Mouse (Mus musculus): Measurements from ENCODE around the gene Arel1. TPM values are rescaled to one million over a fixed set of nuclear protein-coding genes. Genes with fewer than 3 reads are reported as not detected.
A peak's percentile ranks its signal among the peaks of the same experiment; 100 is the strongest.

Arel1 gene
- polyA plus RNA-seq (2015; fragmentation: Nextera tagmentation; extraction: Ambion mirVana): 34.9 and 35.5 TPM in 2 replicates

DNA sequence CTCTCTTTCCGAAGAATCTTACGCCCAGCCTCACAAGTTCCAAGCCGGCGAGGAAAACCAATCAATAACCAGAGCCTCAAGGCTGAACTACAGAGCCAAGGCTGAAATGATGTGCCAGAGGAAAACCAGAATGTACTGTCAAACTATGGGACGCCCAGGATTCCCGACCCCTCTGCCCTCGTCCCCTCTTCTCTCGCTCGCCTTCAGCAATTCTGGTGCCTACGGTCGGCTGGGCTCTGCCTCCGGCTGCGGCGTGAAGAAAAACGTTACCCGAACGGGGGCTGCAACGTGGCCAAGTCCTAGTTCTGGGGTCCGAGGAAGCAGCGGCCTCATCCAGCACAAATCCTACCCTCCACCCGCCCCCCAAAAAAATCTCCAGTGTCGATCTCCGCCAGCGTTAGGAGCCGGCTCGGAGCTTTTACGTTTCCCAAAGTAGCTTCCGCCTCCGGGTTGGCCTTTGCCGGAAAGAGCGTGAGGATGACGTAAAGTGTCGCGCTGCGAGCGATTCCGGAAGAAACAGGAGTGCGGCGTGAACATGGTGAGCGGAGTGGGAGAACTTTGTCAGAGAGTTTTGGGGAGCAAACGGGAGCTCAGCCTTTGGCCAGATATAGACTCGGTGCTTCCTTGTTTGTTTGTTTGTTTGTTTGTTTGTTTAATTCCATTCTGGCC, at the start of gene Arel1, which contains the start of gene Fcf1:
TSS of gene Arel1 (minus strand) at position 473 of the 669 bp plus-strand sequence.
TSS of gene Fcf1 (plus strand) at position 470 of the 669 bp plus-strand sequence.
- H3K36me3 ChIP-seq: peaks cover 27% of the 10 kb centered on the region
- H3K4me1 ChIP-seq: peaks cover 26% of the 10 kb centered on the region
- peak; percentile 80 for ATAC-seq (replicated peaks)
- peak within 1 kb of the TSS; percentile 73 for H3K4me3 ChIP-seq
- peak within 1 kb of the TSS; percentile 86 for H3K4me2 ChIP-seq (replicated peaks)
- H3K27me3 ChIP-seq: no peaks in the 10 kb centered on the region
- WGBS: 1% methylated on average over 42 of the region's 42 CpGs
- 0 out of 2 replicates have a peak within 1 kb of the TSS, but pooled peaks have one; percentile 60 for H3K27ac ChIP-seq (replicated peaks)
- no peaks in the 10 kb centered on the region for H3K9me3 ChIP-seq
- H3K9ac ChIP-seq (replicated peaks): peak within 1 kb of the TSS; percentile 73

DNA sequence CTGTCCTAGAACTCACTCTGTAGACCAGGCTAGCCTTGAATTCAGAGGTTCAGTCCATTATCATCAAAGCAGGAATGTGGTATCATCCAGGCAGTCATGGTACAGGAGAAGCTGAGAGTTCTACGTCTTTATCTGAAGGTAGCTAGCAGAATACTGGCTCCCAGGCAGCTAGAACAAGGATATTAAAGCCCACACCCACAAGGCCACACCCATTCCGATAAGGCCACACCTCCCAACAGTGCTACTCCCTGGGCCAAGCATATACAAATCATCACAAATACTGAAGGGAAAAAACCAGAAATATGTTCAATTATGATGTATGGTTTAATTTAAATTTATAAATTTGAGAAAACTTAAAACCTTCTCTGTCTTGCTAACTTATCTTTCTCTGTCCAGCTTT, 41.5 kb upstream of the Arel1 start:
- Histone ChIP-seq H3K4me1 (no peaks in the 10 kb centered on the region), H3K9ac (replicated peaks) (no peak overlapping the region), H3K4me3 (no peak overlapping the region), H3K27me3 (no peaks in the 10 kb centered on the region), H3K4me2 (replicated peaks) (no peak overlapping the region), H3K9me3 (no peaks in the 10 kb centered on the region), H3K27ac (replicated peaks) (no peak overlapping the region), H3K36me3 (peaks cover 31% of the 10 kb centered on the region)
- 97% methylated on average over 2 of the region's 2 CpGs for WGBS
- no peak for ATAC-seq (replicated peaks)

DNA sequence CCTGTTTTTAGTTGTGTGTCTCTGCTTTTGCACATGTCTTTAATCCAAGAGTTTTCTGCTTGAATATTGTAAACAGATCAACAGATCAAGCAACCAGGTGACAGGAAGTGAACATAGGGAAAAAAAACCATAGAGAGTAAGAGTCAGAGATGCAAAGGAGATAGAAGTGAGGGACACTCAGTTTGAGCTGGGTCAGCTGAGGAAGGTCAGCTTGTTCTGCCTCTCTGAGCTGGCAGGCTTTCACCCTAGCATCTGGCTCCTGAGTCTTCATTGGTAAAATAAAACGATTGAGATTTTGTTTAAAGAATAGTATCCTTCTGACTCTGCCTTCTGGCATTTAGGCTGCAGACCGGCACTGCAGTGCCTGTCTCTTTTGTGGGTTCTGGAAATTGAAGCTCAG, 39.8 kb upstream of the Arel1 start:
- Histone ChIP-seq H3K27ac (replicated peaks) (no peak overlapping the region), H3K4me1 (no peaks in the 10 kb centered on the region), H3K9ac (replicated peaks) (no peak overlapping the region), H3K27me3 (no peaks in the 10 kb centered on the region), H3K4me3 (no peak overlapping the region), H3K9me3 (no peaks in the 10 kb centered on the region), H3K36me3 (peaks cover 23% of the 10 kb centered on the region), H3K4me2 (replicated peaks) (no peak overlapping the region)
- ATAC-seq (replicated peaks): no peak
- 86% methylated on average over 2 of the region's 2 CpGs for WGBS

DNA sequence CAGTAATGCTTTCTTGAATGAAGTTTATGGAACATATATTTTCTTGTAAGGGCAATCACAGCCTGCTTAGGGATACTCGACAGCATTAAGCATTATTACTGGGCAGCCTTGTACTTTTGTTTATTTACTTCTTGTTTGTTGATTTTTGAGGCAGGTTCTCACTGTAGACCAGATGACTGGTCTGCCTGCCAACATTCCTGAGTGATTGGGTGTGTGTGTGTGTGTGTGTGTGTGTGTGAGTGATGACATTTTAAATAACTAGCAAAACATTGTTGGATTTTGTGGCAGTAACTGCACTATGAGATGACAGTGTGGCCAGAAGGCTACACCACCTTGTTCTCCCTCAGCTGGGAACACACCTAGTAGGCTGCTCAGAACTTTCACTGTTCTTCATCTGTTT, 39.1 kb upstream of the Arel1 start:
- Histone ChIP-seq H3K36me3 (peaks cover 16% of the 10 kb centered on the region), H3K9ac (replicated peaks) (no peak overlapping the region), H3K4me1 (no peaks in the 10 kb centered on the region), H3K4me3 (no peak overlapping the region), H3K9me3 (no peaks in the 10 kb centered on the region), H3K27me3 (no peaks in the 10 kb centered on the region), H3K27ac (replicated peaks) (no peak overlapping the region), H3K4me2 (replicated peaks) (no peak overlapping the region)
- WGBS: 95% methylated on average over 1 of the region's 1 CpGs
- ATAC-seq (replicated peaks): no peak

DNA sequence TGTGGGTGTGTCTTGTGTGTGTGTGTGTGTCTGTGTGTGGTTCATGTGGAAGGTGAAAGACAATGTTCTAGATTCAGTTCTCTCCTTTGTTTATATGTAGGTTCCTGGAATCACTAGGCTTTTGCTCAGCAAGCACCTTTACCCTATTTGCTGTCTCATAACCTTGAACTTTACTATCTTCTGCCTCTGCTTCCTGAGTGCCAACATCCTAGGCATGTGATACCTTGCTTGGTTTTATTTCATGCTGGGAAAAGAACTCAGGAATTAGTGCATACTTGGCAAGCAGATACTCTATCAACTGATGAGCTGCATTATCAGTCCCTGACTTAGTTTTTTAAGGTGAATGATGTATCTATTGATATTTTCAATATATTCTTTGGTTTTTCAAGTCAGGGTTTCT, 36.3 kb upstream of the Arel1 start:
- Histone ChIP-seq H3K4me2 (replicated peaks) (no peak overlapping the region), H3K4me1 (no peaks in the 10 kb centered on the region), H3K4me3 (no peak overlapping the region), H3K27ac (replicated peaks) (no peak overlapping the region), H3K36me3 (no peaks in the 10 kb centered on the region), H3K9ac (replicated peaks) (no peak overlapping the region), H3K9me3 (no peaks in the 10 kb centered on the region), H3K27me3 (no peaks in the 10 kb centered on the region)
- ATAC-seq (replicated peaks): no peak

DNA sequence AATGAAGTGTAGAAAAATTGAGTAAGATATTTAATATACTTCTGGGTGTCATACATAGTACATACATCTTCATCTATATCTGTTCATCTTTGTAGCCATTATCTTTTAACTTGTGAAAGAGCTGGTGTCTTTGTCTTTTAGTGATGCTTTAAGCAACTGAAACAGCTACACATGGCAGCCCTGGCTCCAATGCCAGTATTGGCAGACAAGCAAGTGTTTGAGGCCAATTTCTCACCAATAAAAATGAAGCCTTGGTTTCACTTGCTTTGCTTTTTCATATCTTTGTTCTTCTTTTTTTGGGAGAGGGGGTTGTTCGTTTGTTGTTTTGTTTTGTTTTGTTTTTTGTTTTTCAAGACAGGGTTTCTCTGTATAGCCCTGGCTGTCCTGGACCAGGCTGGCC, 35.5 kb upstream of the Arel1 start:
- Histone ChIP-seq H3K4me1 (no peaks in the 10 kb centered on the region), H3K36me3 (no peaks in the 10 kb centered on the region), H3K9ac (replicated peaks) (no peak overlapping the region), H3K9me3 (no peaks in the 10 kb centered on the region), H3K4me3 (no peak overlapping the region), H3K27ac (replicated peaks) (no peak overlapping the region), H3K27me3 (no peaks in the 10 kb centered on the region), H3K4me2 (replicated peaks) (no peak overlapping the region)
- no peak for ATAC-seq (replicated peaks)
- 77% methylated on average over 1 of the region's 1 CpGs for WGBS

DNA sequence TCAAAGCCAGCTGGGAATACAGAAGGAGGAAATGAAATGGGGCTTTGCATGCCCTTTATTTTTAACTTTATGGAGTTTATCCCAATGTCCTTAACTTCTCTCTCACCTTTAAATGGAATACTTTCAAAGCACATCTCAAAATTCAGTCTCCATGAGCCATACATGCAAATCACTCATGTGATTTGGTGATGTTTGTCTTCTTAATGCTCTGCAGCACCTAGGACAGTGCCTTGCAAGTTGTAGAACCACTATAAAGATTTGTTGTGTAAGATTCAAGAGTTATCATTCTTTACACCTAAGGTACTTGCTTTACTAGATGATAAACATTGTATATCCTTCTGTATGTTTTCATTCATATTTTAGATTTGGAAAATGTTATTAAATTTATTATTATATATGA, 28.4 kb upstream of the Arel1 start:
- H3K36me3 ChIP-seq: no peaks in the 10 kb centered on the region
- H3K4me3 ChIP-seq: peak overlapping the region; percentile 98
- H3K9me3 ChIP-seq: no peaks in the 10 kb centered on the region
- H3K27ac ChIP-seq (replicated peaks): no peak overlapping the region
- ATAC-seq (replicated peaks): no peak
- H3K27me3 ChIP-seq: no peaks in the 10 kb centered on the region
- H3K4me1 ChIP-seq: peaks cover 28% of the 10 kb centered on the region
- peak overlapping the region; percentile 99; the same call in 1 of the 2 replicates for H3K9ac ChIP-seq (replicated peaks)
- H3K4me2 ChIP-seq (replicated peaks): peak overlapping the region; percentile 89

DNA sequence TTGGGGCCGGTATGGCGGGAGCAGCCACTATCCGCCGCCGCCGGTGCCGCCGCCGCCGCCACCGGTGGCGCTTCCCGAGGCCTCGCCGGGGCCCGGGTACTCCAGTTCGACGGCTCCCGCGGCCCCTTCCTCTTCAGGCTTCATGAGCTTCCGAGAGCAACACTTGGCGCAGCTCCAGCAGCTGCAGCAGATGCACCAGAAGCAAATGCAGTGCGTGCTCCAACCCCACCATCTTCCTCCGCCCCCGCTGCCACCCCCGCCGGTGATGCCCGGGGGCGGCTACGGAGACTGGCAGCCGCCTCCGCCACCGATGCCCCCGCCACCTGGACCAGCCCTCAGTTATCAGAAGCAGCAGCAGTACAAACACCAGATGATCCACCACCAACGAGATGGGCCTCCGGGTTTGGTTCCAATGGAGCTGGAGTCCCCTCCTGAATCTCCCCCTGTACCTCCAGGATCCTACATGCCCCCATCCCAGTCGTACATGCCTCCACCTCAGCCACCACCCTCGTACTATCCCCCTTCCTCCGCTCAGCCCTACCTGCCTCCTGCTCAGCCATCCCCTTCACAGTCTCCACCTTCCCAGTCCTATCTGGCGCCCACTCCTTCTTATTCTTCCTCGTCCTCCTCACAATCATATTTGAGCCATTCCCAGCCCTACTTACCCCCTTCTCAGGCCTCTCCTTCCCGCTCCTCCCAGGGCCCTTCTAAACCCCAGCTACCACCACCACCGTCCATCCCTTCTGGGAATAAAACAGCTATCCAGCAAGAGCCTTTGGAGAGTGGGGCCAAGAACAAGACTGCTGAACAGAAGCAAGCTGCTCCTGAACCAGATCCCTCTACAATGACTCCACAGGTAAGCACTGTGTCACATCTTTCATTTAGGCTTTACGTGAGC, 26.1 kb upstream of the Arel1 start:
- Histone ChIP-seq H3K9me3 (no peaks in the 10 kb centered on the region), H3K4me1 (peaks cover 28% of the 10 kb centered on the region), H3K27ac (replicated peaks) (peak overlapping the region; percentile 96), H3K36me3 (no peaks in the 10 kb centered on the region), H3K27me3 (no peaks in the 10 kb centered on the region), H3K9ac (replicated peaks) (peak overlapping the region; percentile 99), H3K4me3 (peak overlapping the region; percentile 98), H3K4me2 (replicated peaks) (peak overlapping the region; percentile 89)
- ATAC-seq (replicated peaks): peak; percentile 76
- under 1% methylated on average over 44 of the region's 44 CpGs for whole genome bisulfite sequencing

DNA sequence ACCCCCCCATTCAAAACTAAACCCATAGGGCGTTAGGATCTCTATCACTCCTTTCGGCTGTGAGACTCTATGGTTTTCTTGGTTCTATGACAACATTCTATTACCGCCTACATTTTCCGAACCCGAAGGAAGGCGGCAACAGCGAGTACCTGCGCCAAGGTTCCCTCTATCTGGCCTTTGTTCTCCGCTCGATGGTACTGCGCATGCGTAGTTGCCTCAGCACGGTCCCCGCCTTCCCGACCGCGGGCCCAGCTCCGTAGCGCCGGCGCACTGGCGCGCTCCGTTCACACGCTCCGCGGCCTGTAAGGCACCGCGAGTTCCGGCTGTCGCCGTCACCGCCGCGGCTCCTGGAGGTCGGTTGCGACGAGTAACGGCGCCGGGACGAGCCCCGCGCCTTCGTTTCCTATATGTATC, 25.4 kb upstream of the Arel1 start, which contains the start of gene Ylpm1:
TSS of gene Ylpm1 (plus strand) at position 239 of the 414 bp plus-strand sequence.
- Histone ChIP-seq H3K4me1 (peaks cover 28% of the 10 kb centered on the region), H3K27ac (replicated peaks) (peak within 1 kb of the TSS; percentile 96), H3K4me3 (peak within 1 kb of the TSS; percentile 98), H3K36me3 (no peaks in the 10 kb centered on the region), H3K27me3 (no peaks in the 10 kb centered on the region), H3K4me2 (replicated peaks) (peak within 1 kb of the TSS; percentile 89), H3K9ac (replicated peaks) (peak within 1 kb of the TSS; percentile 99), H3K9me3 (no peaks in the 10 kb centered on the region)
- whole genome bisulfite sequencing: under 1% methylated on average over 45 of the region's 45 CpGs
- peak; percentile 99 for ATAC-seq (replicated peaks)

DNA sequence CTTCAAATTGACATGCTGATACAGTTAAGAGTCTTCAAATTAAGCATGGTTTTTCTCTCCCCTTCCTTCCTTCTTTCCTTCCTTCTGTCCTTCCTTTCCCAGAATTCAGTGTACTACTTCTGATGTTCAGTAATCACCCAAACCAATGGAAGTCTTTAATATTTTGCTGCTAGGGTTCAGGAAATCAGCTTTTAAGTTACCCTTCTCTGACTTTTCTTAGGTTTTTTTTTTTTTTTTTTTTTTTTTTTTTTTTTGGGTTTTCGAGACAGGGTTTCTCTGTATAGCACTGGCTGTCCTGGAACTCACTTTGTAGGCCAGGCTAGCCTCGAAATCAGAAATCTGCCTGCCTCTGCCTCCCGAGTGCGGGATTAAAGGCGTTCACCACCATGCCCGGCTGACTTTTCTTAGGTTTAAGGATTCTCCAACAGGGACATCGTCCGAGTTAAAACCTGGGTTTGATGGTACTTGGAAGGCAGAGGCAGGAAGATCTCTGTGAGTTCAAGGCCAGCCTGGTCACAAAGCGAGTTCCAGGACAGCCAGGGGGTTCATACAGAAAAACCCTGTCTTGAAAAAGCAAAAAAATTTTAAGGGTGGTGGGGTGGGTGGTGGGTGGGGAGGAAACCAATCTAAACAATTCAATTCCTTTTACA, 24.5 kb upstream of the Arel1 start:
- Histone ChIP-seq H3K4me2 (replicated peaks) (peak overlapping the region; percentile 89), H3K9ac (replicated peaks) (0 out of 2 replicates have a peak overlapping the region, but pooled peaks have one; percentile 12), H3K27ac (replicated peaks) (peak overlapping the region; percentile 59), H3K27me3 (no peaks in the 10 kb centered on the region), H3K36me3 (no peaks in the 10 kb centered on the region), H3K4me3 (peak overlapping the region; percentile 98), H3K9me3 (no peaks in the 10 kb centered on the region), H3K4me1 (peaks cover 28% of the 10 kb centered on the region)
- 94% methylated on average over 9 of the region's 9 CpGs for WGBS
- no peak for ATAC-seq (replicated peaks)

DNA sequence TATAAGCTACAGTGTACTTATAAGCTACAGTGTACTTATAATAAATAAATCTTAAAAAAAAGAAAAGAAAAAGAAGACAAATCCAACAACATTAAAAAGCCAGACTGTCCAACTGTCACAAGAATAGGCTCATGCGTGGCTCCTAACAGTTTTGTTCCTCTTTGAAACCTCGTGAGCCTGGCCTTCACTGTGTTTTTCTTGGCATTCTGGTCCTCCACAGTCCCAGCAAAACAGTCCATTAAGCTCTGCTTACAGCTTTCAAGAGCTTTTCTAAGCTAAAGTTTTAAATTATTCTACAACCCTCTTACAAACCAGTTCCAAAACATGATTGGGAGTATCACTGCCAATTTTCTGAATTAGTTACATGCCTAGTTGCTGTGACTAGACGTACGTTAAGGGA, 18.8 kb upstream of the Arel1 start:
- H3K27ac ChIP-seq (replicated peaks): no peak overlapping the region
- ATAC-seq (replicated peaks): no peak
- no peaks in the 10 kb centered on the region for H3K4me1 ChIP-seq
- no peak overlapping the region for H3K4me3 ChIP-seq
- H3K27me3 ChIP-seq: no peaks in the 10 kb centered on the region
- H3K4me2 ChIP-seq (replicated peaks): no peak overlapping the region
- WGBS: 70% methylated on average over 4 of the region's 4 CpGs
- no peaks in the 10 kb centered on the region for H3K9me3 ChIP-seq
- peaks cover 4% of the 10 kb centered on the region; the same call in 1 of the 2 replicates for H3K36me3 ChIP-seq
- no peak overlapping the region for H3K9ac ChIP-seq (replicated peaks)
